Mouse (Mus musculus) spleen, postnatal 36 days (tissue): ENCODE results near the gene Ifrd2.
"Not testable (repeated sequence)": the region's sequence is repeated elsewhere in the genome, so short reads cannot be mapped to it uniquely, and the experiment has no call there.

Experiments used
- DNase-seq, 2 experiments: peaks; one replicate each; pipeline ENCODE4 v3.0.0; 2022; ENCODE audit warnings: low spot score in 2 of 2, mixed read lengths in 1 of 2

The Ifrd2 gene

GRCm38 (mm10) chr9:107551890-107552355, 35.5 kb upstream of the Ifrd2 start:
- no peak for DNase-seq

- DNase-seq = peak in 1 of 2 experiments; percentile 1
These were observed 34.6 kb upstream of the Ifrd2 start for GRCm38 (mm10) chr9:107552690-107553393.

- DNase-seq = peak; percentile 45 to 46
These were observed 33.7 kb upstream of the Ifrd2 start for GRCm38 (mm10) chr9:107553541-107554318.

GRCm38 (mm10) chr9:107554319-107554825, 33.1 kb upstream of the Ifrd2 start:
- DNase-seq = peak; percentile 95 to 97

- DNase-seq = peak; percentile 55 to 65
These were observed 32.4 kb upstream of the Ifrd2 start for GRCm38 (mm10) chr9:107555031-107555457.

GRCm38 (mm10) chr9:107555701-107556100, 31.7 kb upstream of the Ifrd2 start:
- DNase-seq = no peak

- DNase-seq = no peak
These were observed 31.1 kb upstream of the Ifrd2 start for GRCm38 (mm10) chr9:107556346-107556745.

- DNase-seq = peak; percentile 96
These were observed 24.3 kb upstream of the Ifrd2 start, which contains the start of gene Tusc2 for GRCm38 (mm10) chr9:107563029-107563581. Tusc2 (plus strand) TSS chr9:107563255.

- DNase-seq = not testable (repeated sequence)
These were observed 21.9 kb upstream of the Ifrd2 start for GRCm38 (mm10) chr9:107565556-107565955.

GRCm38 (mm10) chr9:107566041-107566709, 21.3 kb upstream of the Ifrd2 start:
- peak; percentile 71 to 75 for DNase-seq

GRCm38 (mm10) chr9:107566855-107567254, 20.6 kb upstream of the Ifrd2 start:
- DNase-seq = no peak

GRCm38 (mm10) chr9:107567702-107568319, 19.6 kb upstream of the Ifrd2 start, which contains the start of gene Hyal2:
Hyal2 (plus strand) TSS chr9:107567945.
- DNase-seq = no peak

- DNase-seq = peak; percentile 84 to 89
These were observed 18.8 kb upstream of the Ifrd2 start for GRCm38 (mm10) chr9:107568331-107569261.

- DNase-seq = no peak
These were observed 18.2 kb upstream of the Ifrd2 start for GRCm38 (mm10) chr9:107569270-107569669.

- no peak for DNase-seq
These were observed 17.4 kb upstream of the Ifrd2 start for GRCm38 (mm10) chr9:107570016-107570415.

GRCm38 (mm10) chr9:107570845-107571244, 16.6 kb upstream of the Ifrd2 start:
- DNase-seq = no peak

GRCm38 (mm10) chr9:107571534-107572326, 15.7 kb upstream of the Ifrd2 start:
- no peak for DNase-seq

GRCm38 (mm10) chr9:107572327-107572662, 15.1 kb upstream of the Ifrd2 start:
- DNase-seq = no peak

GRCm38 (mm10) chr9:107573774-107574173, 13.7 kb upstream of the Ifrd2 start:
- not testable (repeated sequence) for DNase-seq
